Mouse (Mus musculus) megakaryocyte-erythroid progenitor cell, adult 5-6 weeks (primary cell): ENCODE data around the gene Sgms1. TPM values are rescaled to one million over a fixed set of nuclear protein-coding genes. Genes with fewer than 3 reads are reported as not detected.
"Not testable (repeated sequence)": the region's sequence is repeated elsewhere in the genome, so short reads cannot be mapped to it uniquely, and the experiment has no call there.

ENCODE experiments used
- ATAC-seq: replicated peaks from 2 replicates; pipeline ENCODE4 v1.8.0; 2016; ENCODE audit warnings: mild to moderate bottlenecking, inconsistent platforms; ENCODE audit not compliant: severe bottlenecking, poor library complexity, low FRiP score, low TSS enrichment
- total RNA-seq, 2 experiments: library from RNA; stranded (forward) in 1 of 2; stranded (reverse) in 1 of 2; fragments of 200-1000, 215-1000 nt in 1 of 2; fragments of >200 nt in 1 of 2; fragmentation: Nextera tagmentation in 1 of 2; gene quantifications; 2 replicates each; pipeline ENCODE4 v1.2.3; 2014 to 2017

The Sgms1 gene
- total RNA-seq, 2 experiments from 2014 or later = 58.5 to 66.1 TPM

- ATAC-seq = no peak
These were observed 56.6 kb downstream of the Sgms1 start for GRCm38 (mm10) chr19:32332779-32333460.

GRCm38 (mm10) chr19:32330231-32330630 lies 59.3 kb downstream of the Sgms1 start:
- no peak for ATAC-seq

- ATAC-seq = no peak
These were observed 60.0 kb downstream of the Sgms1 start for GRCm38 (mm10) chr19:32329511-32329910.

GRCm38 (mm10) chr19:32328089-32328828 lies 61.3 kb downstream of the Sgms1 start:
- no peak for ATAC-seq

GRCm38 (mm10) chr19:32326621-32327021 lies 62.9 kb downstream of the Sgms1 start:
- ATAC-seq = no peak

DNA sequence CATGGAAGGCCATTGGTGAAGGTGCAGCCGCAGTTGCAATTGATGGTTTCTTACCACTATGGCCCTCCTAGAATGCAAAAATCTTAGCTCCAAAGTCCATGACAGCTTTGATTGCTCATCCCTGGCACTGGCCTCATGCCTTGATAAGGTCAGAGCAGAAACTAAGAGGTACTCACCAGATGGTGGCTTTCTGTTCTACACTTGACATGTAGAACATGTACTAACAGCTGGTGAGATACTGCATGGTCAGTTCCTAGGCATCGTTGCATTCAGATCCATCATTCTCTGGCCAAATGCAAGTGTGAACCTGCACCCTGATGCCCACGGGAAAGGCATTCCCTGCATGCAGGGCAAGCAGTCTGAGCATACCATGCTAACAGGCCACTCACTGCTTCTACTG lies 63.4 kb downstream of the Sgms1 start:
- ATAC-seq = no peak

- ATAC-seq = no peak
These were observed 64.3 kb downstream of the Sgms1 start for GRCm38 (mm10) chr19:32325100-32325768.

DNA sequence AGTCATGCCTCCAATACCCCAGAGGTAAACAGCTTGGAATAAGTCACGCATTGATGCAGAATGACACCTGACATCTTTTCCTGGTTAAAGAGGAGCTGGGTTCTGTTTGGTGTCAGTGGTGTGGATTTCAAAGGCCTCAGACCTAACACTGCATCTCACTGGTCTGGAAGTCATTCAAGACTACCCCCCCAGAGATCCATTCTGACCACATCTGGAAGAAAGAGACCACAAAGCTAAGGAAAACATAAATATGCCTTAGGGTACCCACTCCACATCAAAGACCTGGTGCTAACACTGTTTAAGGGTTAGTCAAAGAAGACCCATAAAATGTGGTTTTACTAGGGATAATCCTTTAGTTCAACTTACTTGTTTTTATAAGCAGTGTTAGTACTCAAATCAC lies 65.0 kb downstream of the Sgms1 start:
- no peak for ATAC-seq

- ATAC-seq = no peak
These were observed 66.4 kb downstream of the Sgms1 start for GRCm38 (mm10) chr19:32323070-32323469.

DNA sequence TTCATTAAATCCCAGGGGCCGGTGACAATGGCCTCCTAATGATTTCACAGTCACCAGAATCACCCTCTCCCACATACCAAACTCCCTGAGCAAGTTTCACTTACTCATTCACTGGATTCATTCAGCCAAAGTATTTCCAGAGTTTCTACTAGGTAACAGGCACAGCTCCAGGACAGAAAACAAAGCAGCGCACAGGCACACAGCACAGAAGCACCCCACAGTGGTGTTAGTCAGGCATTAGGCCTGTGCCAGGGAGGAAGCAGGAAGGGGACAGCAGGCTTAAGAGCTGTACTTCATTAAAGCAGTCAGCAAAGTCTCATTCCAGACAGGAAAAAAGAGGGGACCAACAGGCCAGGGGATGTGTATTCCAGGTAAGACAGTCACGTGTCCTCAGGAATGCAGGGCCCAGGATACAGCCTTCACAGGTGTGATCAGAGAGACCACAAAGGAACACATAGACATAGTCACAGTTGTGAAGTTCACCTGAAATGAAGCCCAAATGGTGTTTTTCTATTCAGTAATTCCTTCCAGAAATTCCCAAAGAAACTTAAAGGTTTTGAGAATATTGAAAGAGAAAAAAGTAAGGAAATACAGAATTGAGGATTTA lies 67.0 kb downstream of the Sgms1 start:
- ATAC-seq = no peak

GRCm38 (mm10) chr19:32320366-32320666 lies 69.2 kb downstream of the Sgms1 start:
- peak; percentile 86 for ATAC-seq

GRCm38 (mm10) chr19:32319531-32320365 lies 69.8 kb downstream of the Sgms1 start:
- ATAC-seq = 0 out of 2 replicates have a peak, but pooled peaks have one; percentile 2

- ATAC-seq = no peak
These were observed 70.5 kb downstream of the Sgms1 start for GRCm38 (mm10) chr19:32319057-32319456.

DNA sequence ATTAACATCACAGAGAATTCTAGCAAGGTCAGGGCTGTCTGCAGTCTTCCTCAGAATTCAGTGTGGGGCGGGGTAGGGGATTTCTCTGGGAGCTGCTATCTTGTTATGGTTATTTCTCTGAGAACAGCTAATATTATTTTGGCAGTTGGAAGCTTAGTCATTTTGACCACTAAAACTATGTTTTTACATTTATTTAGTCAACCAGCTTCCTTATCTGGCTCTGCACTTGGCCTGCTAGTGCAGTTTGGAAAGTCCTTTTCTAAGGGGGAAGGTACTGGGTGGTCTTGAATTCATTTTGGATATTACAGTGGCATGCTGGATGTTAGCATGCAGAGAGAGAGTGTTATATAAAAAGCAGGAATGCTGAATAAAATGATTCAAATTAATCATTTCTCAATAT lies 72.2 kb downstream of the Sgms1 start:
- not testable (repeated sequence) for ATAC-seq

GRCm38 (mm10) chr19:32313304-32313703 lies 76.2 kb downstream of the Sgms1 start:
- ATAC-seq = no peak

- no peak for ATAC-seq
These were observed 77.8 kb downstream of the Sgms1 start for GRCm38 (mm10) chr19:32311762-32312161.

DNA sequence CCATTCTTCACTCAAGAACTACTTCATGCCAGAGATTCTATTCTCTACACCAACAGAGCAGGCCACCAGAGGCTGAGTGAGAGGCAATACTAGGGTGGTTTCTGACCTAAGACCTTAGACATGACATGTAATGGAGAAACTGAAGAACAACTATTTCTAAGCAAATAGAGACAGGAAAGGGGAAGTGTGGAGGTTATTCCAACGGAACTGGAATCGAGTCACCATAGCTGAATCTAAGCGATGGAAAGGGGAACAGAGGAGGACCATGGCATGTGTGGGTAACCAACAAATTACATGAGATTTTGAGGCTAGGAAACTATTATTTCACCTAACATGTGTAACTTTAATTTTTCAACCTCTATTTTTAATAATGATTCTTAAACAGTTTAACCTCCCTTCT lies 78.5 kb downstream of the Sgms1 start:
- no peak for ATAC-seq

GRCm38 (mm10) chr19:32310483-32310882 lies 79.0 kb downstream of the Sgms1 start:
- no peak for ATAC-seq

GRCm38 (mm10) chr19:32309346-32309745 lies 80.2 kb downstream of the Sgms1 start:
- ATAC-seq = no peak
